Mouse (Mus musculus) erythroblast, embryonic 14.5 days (primary cell): ENCODE results near the gene Snrpa1. TPM values are rescaled to one million over a fixed set of nuclear protein-coding genes. Genes with fewer than 3 reads are reported as not detected.

Experiments
- H3K27me3 ChIP-seq: 2 replicates; pipeline ENCODE4 v1.6.1; 2012; ENCODE audit warnings: inconsistent platforms; ENCODE audit not compliant: control insufficient read depth
- H3K36me3 ChIP-seq: 2 replicates; pipeline ENCODE4 v1.6.1; 2012; ENCODE audit warnings: mild to moderate bottlenecking, inconsistent platforms; ENCODE audit not compliant: control insufficient read depth
- H3K4me1 ChIP-seq: 2 replicates; pipeline ENCODE4 v1.6.1; 2012; ENCODE audit warnings: inconsistent platforms; ENCODE audit not compliant: control insufficient read depth
- H3K4me3 ChIP-seq: replicated peaks from 2 replicates; pipeline ENCODE3; 2012; ENCODE audit warnings: moderate library complexity, mild to moderate bottlenecking, inconsistent platforms
- H3K9me3 ChIP-seq: 2 replicates; pipeline ENCODE4 v1.6.1; 2012; ENCODE audit warnings: low read length, inconsistent platforms, mixed read lengths; ENCODE audit not compliant: control insufficient read depth
- GATA1 ChIP-seq: IDR thresholded peaks from 2 replicates; pipeline ENCODE4 v1.6.1; 2012; ENCODE audit warnings: low read length, inconsistent platforms, mixed read lengths
- TAL1 ChIP-seq: IDR thresholded peaks from 3 replicates; pipeline ENCODE4 v1.6.1; 2012; ENCODE audit warnings: low read length, inconsistent platforms, mixed read lengths
- polyA plus RNA-seq: library from polyadenylated mRNA; stranded (reverse); fragments of >175 nt; gene quantifications from 2 replicates; pipeline ENCODE4 v1.2.3, GENCODE M21; 2012

Gene Snrpa1
- polyA plus RNA-seq, 1 experiment: 9.9 TPM

- Histone ChIP-seq H3K4me1 (peaks cover 54% of the 10 kb centered on the region), H3K27me3 (peaks cover 16% of the 10 kb centered on the region), H3K4me3 (peak within 1 kb of the TSS; percentile 87)
Observed at GRCm38 (mm10) chr7:66108961-66109854, 50.4 kb downstream of the Snrpa1 start, which contains the start of gene Chsy1. Gene Chsy1, plus strand, starts transcription at chr7:66109515.

GRCm38 (mm10) chr7:66109855-66110635 is 51.2 kb downstream of the Snrpa1 start:
- no peak for TF ChIP-seq TAL1
- Histone ChIP-seq H3K4me1 (peaks cover 62% of the 10 kb centered on the region), H3K36me3 (peaks cover 20% of the 10 kb centered on the region), H3K4me3 (peak overlapping the region; percentile 87), H3K27me3 (peaks cover 16% of the 10 kb centered on the region), H3K9me3 (no peaks in the 10 kb centered on the region)

More at GRCm38 (mm10) chr7:66108961-66109854, 50.4 kb downstream of the Snrpa1 start, which contains the start of gene Chsy1:
- H3K9me3 ChIP-seq: no peaks in the 10 kb centered on the region
- peaks cover 12% of the 10 kb centered on the region for H3K36me3 ChIP-seq
- no peak for TF ChIP-seq GATA1
- no peak for TF ChIP-seq TAL1

DNA sequence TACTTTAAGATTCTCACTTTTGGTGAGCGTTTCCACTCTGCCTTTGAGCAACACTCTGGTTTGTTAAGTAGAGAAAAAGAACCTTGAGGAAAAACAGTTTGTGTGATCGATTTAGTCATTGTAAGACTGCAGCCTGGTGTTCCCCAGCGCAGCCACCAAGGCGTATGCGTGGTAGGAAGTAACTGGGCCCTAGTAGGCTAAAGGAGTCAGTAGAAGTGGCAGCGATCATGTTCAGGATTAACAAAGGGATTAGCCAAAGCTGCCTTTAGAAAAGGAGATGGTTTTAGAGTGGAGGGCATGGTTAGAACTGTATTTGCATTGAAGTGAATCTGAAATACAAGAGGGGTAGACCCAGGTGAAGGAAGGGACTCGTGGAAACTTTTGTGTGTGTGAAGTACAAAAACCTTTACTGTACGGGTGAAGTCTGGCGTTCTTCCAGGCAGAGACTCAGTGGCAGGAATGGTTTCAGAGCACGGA is 51.9 kb downstream of the Snrpa1 start:
- peaks cover 14% of the 10 kb centered on the region for H3K27me3 ChIP-seq
- H3K4me1 ChIP-seq: peaks cover 68% of the 10 kb centered on the region
- H3K36me3 ChIP-seq: peaks cover 26% of the 10 kb centered on the region
- no peak for TF ChIP-seq GATA1
- no peak for TF ChIP-seq TAL1
- no peaks in the 10 kb centered on the region for H3K9me3 ChIP-seq
- H3K4me3 ChIP-seq: peak overlapping the region; percentile 87

- Histone ChIP-seq H3K4me3 (peak overlapping the region; percentile 87), H3K36me3 (peaks cover 32% of the 10 kb centered on the region), H3K27me3 (peaks cover 13% of the 10 kb centered on the region), H3K9me3 (no peaks in the 10 kb centered on the region), H3K4me1 (peaks cover 74% of the 10 kb centered on the region)
- TF ChIP-seq TAL1 (no peak), GATA1 (no peak)
Observed at GRCm38 (mm10) chr7:66111211-66111610, 52.4 kb downstream of the Snrpa1 start.

GRCm38 (mm10) chr7:66113561-66113960 is 54.8 kb downstream of the Snrpa1 start:
- Histone ChIP-seq H3K36me3 (peaks cover 55% of the 10 kb centered on the region), H3K4me3 (peak overlapping the region; percentile 55), H3K27me3 (no peaks in the 10 kb centered on the region), H3K4me1 (peaks cover 86% of the 10 kb centered on the region), H3K9me3 (no peaks in the 10 kb centered on the region)
- TF ChIP-seq TAL1: peak; percentile 32; the same call in 1 of the 3 replicates
- TF ChIP-seq GATA1: no peak

DNA sequence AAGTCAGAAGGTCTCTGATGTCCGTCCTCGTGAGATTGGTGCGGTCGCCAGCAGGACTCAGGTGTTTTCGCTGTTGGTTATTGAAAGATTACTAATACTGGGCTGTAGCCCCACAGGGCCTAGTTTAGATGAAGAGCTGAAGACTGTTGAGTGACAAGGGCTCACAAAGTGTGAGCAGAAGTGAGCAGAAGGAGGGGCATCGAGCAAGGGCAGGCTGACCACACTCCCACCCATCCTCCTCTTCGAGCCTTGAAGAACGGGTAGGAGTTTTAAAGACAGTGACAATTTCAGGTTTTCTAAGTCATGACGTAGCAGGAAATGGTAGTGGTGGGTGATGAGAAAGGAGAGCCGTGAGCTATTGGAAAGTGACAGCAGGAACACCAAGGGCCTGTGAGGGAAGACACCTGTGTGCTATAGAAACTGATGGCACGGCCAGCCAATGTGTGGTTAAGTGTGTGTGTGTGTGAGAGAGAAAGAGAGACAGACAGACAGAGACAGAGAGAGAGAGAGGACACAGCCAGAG is 57.1 kb downstream of the Snrpa1 start:
- H3K9me3 ChIP-seq: no peaks in the 10 kb centered on the region

GRCm38 (mm10) chr7:66116906-66117482 is 58.2 kb downstream of the Snrpa1 start:
- Histone ChIP-seq H3K4me1 (peaks cover 84% of the 10 kb centered on the region), H3K9me3 (no peaks in the 10 kb centered on the region), H3K4me3 (no peak overlapping the region), H3K36me3 (peaks cover 78% of the 10 kb centered on the region), H3K27me3 (no peaks in the 10 kb centered on the region)
- TF ChIP-seq GATA1 (no peak), TAL1 (no peak)

More for the DNA sequence above, 57.1 kb downstream of the Snrpa1 start:
- Histone ChIP-seq H3K27me3 (no peaks in the 10 kb centered on the region), H3K36me3 (peaks cover 69% of the 10 kb centered on the region), H3K4me3 (peak overlapping the region; percentile 42), H3K4me1 (peaks cover 86% of the 10 kb centered on the region)
- TF ChIP-seq GATA1: no peak
- no peak for TF ChIP-seq TAL1

GRCm38 (mm10) chr7:66118046-66118445 is 59.2 kb downstream of the Snrpa1 start:
- H3K36me3 ChIP-seq: peaks cover 77% of the 10 kb centered on the region
- peaks cover 77% of the 10 kb centered on the region for H3K4me1 ChIP-seq
- no peaks in the 10 kb centered on the region for H3K9me3 ChIP-seq
- no peak overlapping the region for H3K4me3 ChIP-seq
- no peaks in the 10 kb centered on the region for H3K27me3 ChIP-seq
- TF ChIP-seq GATA1 (no peak), TAL1 (no peak)
